Mouse (Mus musculus) forebrain, embryonic 13.5 days (tissue): Measurements from ENCODE around the gene C330021F23Rik. TPM values are rescaled to one million over a fixed set of nuclear protein-coding genes. Genes with fewer than 3 reads are reported as not detected.

Experiments used
- ATAC-seq: fragments of 200-750 bp; cut with Nextera tagmentation; 2 replicates; pipeline ENCODE4 v1.8.0; 2017
- H3K27ac ChIP-seq: fragments of 300-500 bp; sonication (generic); 2 replicates; pipeline ENCODE4 v1.5.1; 2015; ENCODE audit warnings: inconsistent platforms, mild to moderate bottlenecking, moderate library complexity
- H3K27me3 ChIP-seq: fragments of 300-500 bp; sonication (generic); 2 replicates; pipeline ENCODE4 v1.6.1; 2015; ENCODE audit warnings: mild to moderate bottlenecking, inconsistent platforms
- H3K36me3 ChIP-seq: fragments of 300-500 bp; sonication (generic); 2 replicates; pipeline ENCODE4 v1.6.1; 2015; ENCODE audit warnings: mild to moderate bottlenecking, inconsistent platforms; ENCODE audit not compliant: poor library complexity, severe bottlenecking
- H3K4me1 ChIP-seq: fragments of 300-500 bp; sonication (generic); 2 replicates; pipeline ENCODE4 v1.6.1; 2015; ENCODE audit warnings: inconsistent platforms
- H3K4me2 ChIP-seq: fragments of 300-500 bp; sonication (generic); 2 replicates; pipeline ENCODE4 v1.6.1; 2015; ENCODE audit warnings: inconsistent platforms, mild to moderate bottlenecking, moderate library complexity
- H3K4me3 ChIP-seq: fragments of 300-500 bp; sonication (generic); 2 replicates; pipeline ENCODE4 v1.5.1; 2015; ENCODE audit warnings: mild to moderate bottlenecking, inconsistent platforms
- H3K9ac ChIP-seq: fragments of 300-500 bp; sonication (generic); 2 replicates; pipeline ENCODE4 v1.6.1; 2015; ENCODE audit warnings: mild to moderate bottlenecking, inconsistent platforms
- H3K9me3 ChIP-seq: fragments of 300-500 bp; sonication (generic); replicated peaks from 2 replicates; pipeline ENCODE4 v1.6.1; 2016; ENCODE audit warnings: inconsistent platforms
- WGBS: fragments of 180-500 bp; shearing (Covaris S2); methylation state at CpG from one replicate; pipeline ENCODE4 v1.1.7; 2015; 5-methylcytosine and 5-hydroxymethylcytosine counted together
- polyA plus RNA-seq: library from polyadenylated mRNA; unstranded; fragments of >200 nt; fragmentation: Nextera tagmentation; extraction: Ambion mirVana; gene quantifications from 2 replicates; pipeline ENCODE4 v1.2.1, GENCODE M21; 2015

C330021F23Rik gene
- 1.6 and 2.3 TPM in 2 replicates for polyA plus RNA-seq

DNA sequence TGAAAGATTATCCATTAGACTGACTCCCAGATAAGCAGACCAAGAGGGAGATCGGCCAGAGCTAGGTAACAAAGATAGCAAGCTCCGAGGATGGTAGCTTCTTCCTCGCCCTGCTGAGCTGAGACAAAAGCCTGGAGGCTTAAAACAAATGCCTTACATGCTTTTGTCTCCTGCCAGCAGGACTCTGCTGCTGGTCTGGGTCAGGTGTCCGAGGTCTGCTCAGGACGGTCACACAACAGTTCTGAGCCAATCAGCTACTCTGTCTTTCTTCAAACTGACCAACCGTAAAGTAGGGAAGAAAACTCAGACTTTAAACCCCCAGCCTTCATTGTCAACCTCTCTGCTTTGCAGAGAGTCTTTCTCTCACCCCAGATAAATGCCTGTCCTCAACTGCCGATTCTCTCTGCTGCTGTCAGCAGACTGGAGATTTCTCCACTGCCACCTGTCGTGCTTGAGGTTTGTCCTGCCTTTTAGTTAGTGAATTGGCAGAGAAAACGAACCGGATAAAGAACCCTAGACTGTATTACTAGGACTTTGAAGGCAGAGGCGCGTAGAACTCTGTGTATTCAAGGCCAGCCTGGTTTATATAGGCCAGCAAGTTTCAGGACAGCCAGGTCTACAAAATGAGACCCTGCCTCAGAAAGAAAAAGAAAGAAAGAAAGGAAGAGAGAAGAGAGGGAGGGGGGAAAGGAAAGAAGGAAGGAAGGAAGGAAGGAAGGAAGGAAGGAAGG, at the start of gene C330021F23Rik:
Gene C330021F23Rik, plus strand, starts transcription at position 350 of the 731 bp plus-strand sequence.
- no peaks in the 10 kb centered on the region for H3K27me3 ChIP-seq
- peak within 1 kb of the TSS; percentile 39 for H3K9ac ChIP-seq
- peak within 1 kb of the TSS; percentile 51 for H3K4me2 ChIP-seq
- no peak within 1 kb of the TSS for H3K27ac ChIP-seq
- H3K36me3 ChIP-seq, result no peaks in the 10 kb centered on the region
- under 1% methylated on average over 12 of the region's 12 CpGs for WGBS
- ATAC-seq, result no peak; the same call in 1 of the 2 replicates
- peak within 1 kb of the TSS; percentile 14 for H3K4me3 ChIP-seq
- peaks cover 15% of the 10 kb centered on the region for H3K4me1 ChIP-seq
- no peaks in the 10 kb centered on the region for H3K9me3 ChIP-seq

DNA sequence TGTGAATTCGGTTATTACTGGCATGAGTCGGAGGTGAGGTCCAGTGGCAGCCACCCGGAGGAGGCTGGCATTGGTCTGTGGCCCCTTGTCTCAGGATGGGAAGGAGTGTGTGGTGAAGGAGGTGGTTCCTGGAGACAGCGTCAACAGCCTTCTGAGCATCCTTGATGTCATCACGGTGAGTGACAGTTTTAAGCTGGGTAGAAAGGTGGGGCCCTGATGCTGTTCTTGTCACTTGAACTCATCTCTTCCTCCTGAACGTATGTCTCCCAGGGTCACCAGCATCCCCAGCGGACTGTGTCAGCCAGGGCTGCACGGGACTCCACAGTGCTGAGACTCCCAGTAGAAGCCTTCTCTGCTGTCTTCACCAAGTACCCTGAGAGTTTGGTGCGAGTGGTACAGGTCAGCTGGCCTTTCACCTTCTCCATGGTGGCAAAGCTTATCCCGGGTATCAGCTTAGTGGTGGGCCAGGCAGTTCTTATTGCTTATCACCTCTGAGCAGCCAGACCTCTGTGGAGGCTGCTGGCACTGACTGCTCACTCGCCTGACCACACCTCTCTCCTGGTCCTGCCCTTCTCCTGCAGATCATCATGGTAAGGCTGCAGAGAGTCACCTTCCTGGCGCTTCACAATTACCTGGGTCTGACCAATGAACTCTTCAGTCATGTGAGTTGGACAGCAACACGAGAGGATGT, 45.6 kb upstream of the C330021F23Rik start:
- Histone ChIP-seq H3K4me2 (no peak overlapping the region), H3K9ac (no peak overlapping the region), H3K4me1 (peaks cover 3% of the 10 kb centered on the region), H3K27ac (no peak overlapping the region), H3K4me3 (no peak overlapping the region), H3K9me3 (no peaks in the 10 kb centered on the region), H3K27me3 (no peaks in the 10 kb centered on the region), H3K36me3 (peaks cover 47% of the 10 kb centered on the region)
- no peak for ATAC-seq
- 90% methylated on average over 13 of the region's 13 CpGs for WGBS

DNA sequence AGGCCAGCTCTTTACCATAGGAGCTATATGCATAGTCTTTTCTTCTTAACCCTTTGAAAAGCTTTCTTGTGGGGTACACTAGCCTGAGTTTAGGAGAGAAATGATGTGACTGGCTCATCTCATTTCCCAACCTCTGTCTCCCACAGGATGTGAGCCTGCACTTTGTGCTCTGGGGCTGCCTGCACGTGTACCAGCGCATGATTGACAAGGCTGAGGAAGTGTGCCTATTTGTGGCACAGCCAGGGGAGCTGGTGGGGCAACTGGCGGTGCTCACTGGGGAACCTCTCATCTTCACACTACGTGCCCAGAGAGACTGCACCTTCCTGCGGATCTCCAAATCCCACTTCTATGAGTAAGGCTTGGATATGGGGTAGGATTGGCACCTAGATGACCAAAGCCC, 37.0 kb upstream of the C330021F23Rik start:
- ATAC-seq, result no peak
- Histone ChIP-seq H3K4me3 (no peak overlapping the region), H3K9ac (no peak overlapping the region), H3K9me3 (no peaks in the 10 kb centered on the region), H3K27me3 (no peaks in the 10 kb centered on the region), H3K27ac (no peak overlapping the region), H3K4me2 (no peak overlapping the region), H3K36me3 (peaks cover 30% of the 10 kb centered on the region), H3K4me1 (no peaks in the 10 kb centered on the region)
- 93% methylated on average over 5 of the region's 5 CpGs for WGBS

DNA sequence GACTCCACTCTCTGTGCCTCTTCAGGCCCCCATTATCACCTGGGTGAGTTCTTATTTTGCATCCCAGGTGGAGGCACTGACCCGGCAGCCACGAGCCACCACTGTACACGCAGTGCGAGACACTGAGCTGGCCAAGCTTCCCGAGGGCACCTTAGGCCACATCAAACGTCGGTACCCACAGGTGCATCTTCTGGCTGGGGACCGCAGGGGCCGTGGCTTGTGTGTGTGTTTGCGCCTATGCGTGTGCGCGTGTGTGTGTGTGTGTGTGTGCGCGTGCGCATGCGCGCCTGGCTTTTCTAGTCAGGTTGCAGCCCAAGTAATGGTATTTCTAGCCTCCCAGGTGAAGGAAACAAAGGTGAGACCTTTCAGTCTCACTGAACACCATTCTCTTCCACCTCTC, 35.9 kb upstream of the C330021F23Rik start:
- Histone ChIP-seq H3K36me3 (peaks cover 31% of the 10 kb centered on the region), H3K4me1 (no peaks in the 10 kb centered on the region), H3K4me3 (no peak overlapping the region), H3K9ac (no peak overlapping the region), H3K4me2 (no peak overlapping the region), H3K27me3 (no peaks in the 10 kb centered on the region), H3K27ac (no peak overlapping the region), H3K9me3 (no peaks in the 10 kb centered on the region)
- ATAC-seq, result no peak
- 97% methylated on average over 18 of the region's 18 CpGs for WGBS

DNA sequence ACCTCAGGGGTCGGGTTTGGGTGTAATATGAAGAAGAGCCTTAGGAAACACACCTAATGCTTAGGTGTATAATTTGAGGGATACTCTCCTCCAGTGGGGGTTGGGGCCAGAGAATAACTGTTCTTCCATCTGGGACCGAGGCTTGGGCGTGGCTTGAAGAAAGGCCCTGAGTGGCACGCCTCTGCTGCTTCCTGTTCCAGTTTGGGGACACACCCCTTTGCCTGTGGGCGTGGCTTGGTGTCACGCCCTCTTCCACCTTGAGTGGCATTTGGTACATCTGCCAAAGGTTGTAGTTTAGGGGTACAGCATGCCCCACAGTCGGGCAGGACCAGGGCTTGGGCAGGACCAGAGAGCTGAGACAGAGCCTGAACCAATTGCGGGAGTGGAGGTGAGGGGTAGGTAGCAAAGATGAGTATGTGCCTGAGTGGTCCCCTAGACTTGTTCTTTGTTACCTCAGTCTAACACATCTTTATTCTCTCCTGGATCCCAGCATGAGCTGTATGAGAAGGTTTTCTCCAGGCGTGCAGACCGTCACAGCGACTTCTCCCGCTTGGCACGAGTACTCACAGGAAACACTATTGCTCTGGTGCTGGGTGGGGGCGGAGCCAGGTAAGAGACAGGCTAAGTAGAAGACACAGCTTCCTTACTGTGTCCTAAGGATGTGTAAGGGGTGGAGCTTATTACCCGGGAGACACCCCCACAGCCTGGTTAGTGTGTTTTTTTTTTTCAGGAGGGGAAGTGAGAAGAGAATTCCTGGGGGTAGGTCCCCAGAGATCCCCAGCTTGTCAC, 31.5 kb upstream of the C330021F23Rik start:
- Histone ChIP-seq H3K4me1 (no peaks in the 10 kb centered on the region), H3K27ac (no peak overlapping the region), H3K4me3 (no peak overlapping the region), H3K9ac (no peak overlapping the region), H3K36me3 (peaks cover 65% of the 10 kb centered on the region), H3K27me3 (no peaks in the 10 kb centered on the region), H3K4me2 (no peak overlapping the region), H3K9me3 (no peaks in the 10 kb centered on the region)
- 53% methylated on average over 15 of the region's 15 CpGs for WGBS
- ATAC-seq, result no peak

DNA sequence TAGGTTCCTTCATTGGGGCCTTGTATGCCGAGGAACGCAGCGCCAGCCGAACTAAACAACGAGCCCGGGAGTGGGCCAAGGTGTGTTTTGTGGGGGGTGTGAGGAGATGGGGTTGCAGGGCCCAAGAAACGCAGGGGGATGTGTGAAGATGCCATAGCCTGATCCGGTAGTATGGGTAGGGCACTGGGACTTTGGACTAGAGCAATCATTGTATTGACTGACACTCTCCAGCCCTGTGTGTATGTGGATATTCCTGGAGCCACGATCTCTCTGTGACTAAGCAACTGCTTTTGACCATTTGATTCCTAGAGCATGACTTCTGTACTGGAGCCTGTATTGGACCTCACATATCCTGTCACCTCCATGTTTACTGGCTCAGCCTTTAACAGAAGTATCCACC, 30.9 kb upstream of the C330021F23Rik start:
- 90% methylated on average over 9 of the region's 9 CpGs for WGBS
- H3K4me1 ChIP-seq, result no peaks in the 10 kb centered on the region
- peaks cover 64% of the 10 kb centered on the region for H3K36me3 ChIP-seq
- no peak for ATAC-seq
- H3K9ac ChIP-seq, result no peak overlapping the region
- no peaks in the 10 kb centered on the region for H3K9me3 ChIP-seq
- H3K27me3 ChIP-seq, result no peaks in the 10 kb centered on the region
- no peak overlapping the region for H3K4me2 ChIP-seq
- H3K27ac ChIP-seq, result no peak overlapping the region
- H3K4me3 ChIP-seq, result no peak overlapping the region

DNA sequence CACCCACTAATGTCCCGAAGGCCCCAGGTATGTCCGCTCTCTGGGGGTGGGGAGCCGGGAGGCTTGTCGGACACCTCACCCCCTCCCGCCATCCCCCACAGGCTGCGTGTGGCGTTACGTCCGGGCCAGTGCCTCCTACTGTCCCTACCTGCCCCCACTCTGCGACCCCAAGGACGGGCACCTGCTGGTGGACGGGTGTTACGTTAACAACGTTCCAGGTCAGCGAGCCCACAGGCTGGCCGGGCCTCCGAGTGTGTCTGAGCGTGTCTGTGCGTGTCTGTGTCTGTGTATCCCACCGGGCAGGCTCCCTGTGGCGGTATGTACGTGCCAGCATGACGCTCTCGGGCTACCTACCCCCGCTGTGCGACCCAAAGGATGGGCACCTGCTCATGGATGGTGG, 30.1 kb upstream of the C330021F23Rik start:
- no peaks in the 10 kb centered on the region for H3K27me3 ChIP-seq
- no peak overlapping the region for H3K4me3 ChIP-seq
- no peak overlapping the region for H3K4me2 ChIP-seq
- peaks cover 59% of the 10 kb centered on the region for H3K36me3 ChIP-seq
- no peak overlapping the region for H3K9ac ChIP-seq
- no peak for ATAC-seq
- H3K9me3 ChIP-seq, result no peaks in the 10 kb centered on the region
- 93% methylated on average over 26 of the region's 26 CpGs for WGBS
- no peak overlapping the region for H3K27ac ChIP-seq
- no peaks in the 10 kb centered on the region for H3K4me1 ChIP-seq

DNA sequence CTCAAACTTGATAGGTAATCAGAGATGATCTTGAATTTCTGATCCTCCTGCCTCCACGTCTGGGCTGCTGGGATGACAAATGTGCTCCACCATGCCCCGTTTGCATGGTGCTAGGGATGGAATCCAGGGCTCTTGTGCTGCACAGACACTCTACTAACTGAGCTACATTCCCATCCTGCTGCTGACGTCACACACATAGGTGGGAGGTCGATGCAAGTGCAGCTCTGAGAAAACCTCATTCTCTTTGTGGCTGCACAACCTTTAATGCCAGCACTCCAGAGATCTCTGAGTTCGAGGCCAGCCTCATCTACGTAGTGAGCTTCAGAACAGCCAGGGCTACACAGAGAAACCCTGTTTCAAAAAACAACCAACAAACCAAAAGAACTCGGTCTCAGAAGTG, 28.6 kb upstream of the C330021F23Rik start:
- H3K4me3 ChIP-seq, result no peak overlapping the region
- H3K9me3 ChIP-seq, result no peaks in the 10 kb centered on the region
- ATAC-seq, result no peak
- 85% methylated on average over 7 of the region's 7 CpGs for WGBS
- no peaks in the 10 kb centered on the region for H3K27me3 ChIP-seq
- H3K4me1 ChIP-seq, result no peaks in the 10 kb centered on the region
- no peak overlapping the region for H3K4me2 ChIP-seq
- H3K27ac ChIP-seq, result no peak overlapping the region
- H3K9ac ChIP-seq, result no peak overlapping the region
- peaks cover 69% of the 10 kb centered on the region for H3K36me3 ChIP-seq

DNA sequence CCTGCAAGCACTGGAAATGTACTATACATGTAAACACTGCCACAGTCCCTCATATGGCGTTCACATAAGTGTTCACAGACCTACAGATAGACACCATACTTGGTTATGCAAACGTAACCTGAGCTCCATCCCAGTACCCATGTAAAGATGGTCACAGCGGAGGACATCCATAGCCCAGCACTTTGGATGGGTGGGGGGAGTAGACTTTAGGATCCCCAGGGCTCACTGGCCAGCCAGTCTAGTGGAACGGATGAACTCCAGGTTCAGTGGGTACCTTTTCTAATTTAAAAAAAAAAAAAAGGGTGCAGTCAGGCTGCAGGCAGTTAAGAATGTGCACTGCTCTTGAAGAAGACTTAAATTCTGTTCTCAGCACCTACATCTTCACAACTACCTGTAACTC, 27.7 kb upstream of the C330021F23Rik start:
- no peak for ATAC-seq
- 95% methylated on average over 4 of the region's 4 CpGs for WGBS

DNA sequence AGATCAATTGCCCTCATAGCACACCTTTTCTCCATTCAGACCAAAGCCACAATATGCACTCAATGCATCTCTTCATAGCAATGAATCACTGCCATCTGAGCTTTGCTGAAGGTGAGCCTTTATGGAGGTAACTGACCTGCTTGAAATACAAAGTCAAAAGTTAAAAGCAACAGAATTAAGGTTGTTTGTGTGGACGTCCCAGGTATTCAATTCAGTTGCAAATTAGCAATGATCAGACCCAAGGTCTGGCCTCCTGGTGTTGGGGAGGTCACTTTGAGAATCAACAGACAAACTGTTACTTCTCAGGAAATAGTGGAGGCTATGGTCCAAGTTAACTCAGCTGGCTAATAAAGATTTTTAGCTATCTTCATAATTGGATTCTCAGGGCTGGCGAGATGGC, 21.3 kb upstream of the C330021F23Rik start:
- ATAC-seq, result no peak
- H3K27ac ChIP-seq, result no peak overlapping the region
- H3K9ac ChIP-seq, result no peak overlapping the region
- no peaks in the 10 kb centered on the region for H3K27me3 ChIP-seq
- H3K36me3 ChIP-seq, result peaks cover 30% of the 10 kb centered on the region
- WGBS, result 91% methylated on average over 2 of the region's 2 CpGs
- H3K4me2 ChIP-seq, result no peak overlapping the region
- no peaks in the 10 kb centered on the region for H3K4me1 ChIP-seq
- H3K4me3 ChIP-seq, result no peak overlapping the region
- no peaks in the 10 kb centered on the region for H3K9me3 ChIP-seq

More for the DNA sequence above, 27.7 kb upstream of the C330021F23Rik start:
- Histone ChIP-seq H3K4me3 (no peak overlapping the region), H3K4me2 (no peak overlapping the region), H3K27ac (no peak overlapping the region), H3K27me3 (no peaks in the 10 kb centered on the region), H3K4me1 (no peaks in the 10 kb centered on the region), H3K9ac (no peak overlapping the region), H3K9me3 (no peaks in the 10 kb centered on the region), H3K36me3 (peaks cover 79% of the 10 kb centered on the region)

DNA sequence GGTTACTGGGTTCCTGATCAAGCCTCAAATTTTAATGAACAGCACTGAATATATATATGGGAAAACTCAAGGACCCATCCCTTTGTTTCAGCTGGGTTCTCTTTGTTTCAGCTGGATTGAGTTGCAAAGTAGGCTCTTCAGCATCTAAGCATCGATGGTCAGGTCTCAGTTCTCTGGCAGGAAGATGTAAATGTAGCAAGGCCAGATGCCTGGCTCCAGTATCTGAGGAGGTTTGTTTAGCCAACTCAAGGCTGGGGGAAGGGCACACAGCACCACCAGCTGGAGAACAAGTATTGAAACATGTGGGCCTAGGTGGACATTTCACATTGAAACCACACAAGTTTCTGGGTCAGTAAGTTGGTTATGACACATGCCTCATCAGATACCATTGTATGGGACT, 15.6 kb upstream of the C330021F23Rik start:
- WGBS, result 86% methylated on average over 1 of the region's 1 CpGs
- no peak overlapping the region for H3K27ac ChIP-seq
- H3K36me3 ChIP-seq, result no peaks in the 10 kb centered on the region
- ATAC-seq, result no peak
- H3K4me2 ChIP-seq, result no peak overlapping the region
- H3K9me3 ChIP-seq, result no peaks in the 10 kb centered on the region
- H3K9ac ChIP-seq, result no peak overlapping the region
- no peaks in the 10 kb centered on the region for H3K27me3 ChIP-seq
- H3K4me1 ChIP-seq, result no peaks in the 10 kb centered on the region
- H3K4me3 ChIP-seq, result no peak overlapping the region

DNA sequence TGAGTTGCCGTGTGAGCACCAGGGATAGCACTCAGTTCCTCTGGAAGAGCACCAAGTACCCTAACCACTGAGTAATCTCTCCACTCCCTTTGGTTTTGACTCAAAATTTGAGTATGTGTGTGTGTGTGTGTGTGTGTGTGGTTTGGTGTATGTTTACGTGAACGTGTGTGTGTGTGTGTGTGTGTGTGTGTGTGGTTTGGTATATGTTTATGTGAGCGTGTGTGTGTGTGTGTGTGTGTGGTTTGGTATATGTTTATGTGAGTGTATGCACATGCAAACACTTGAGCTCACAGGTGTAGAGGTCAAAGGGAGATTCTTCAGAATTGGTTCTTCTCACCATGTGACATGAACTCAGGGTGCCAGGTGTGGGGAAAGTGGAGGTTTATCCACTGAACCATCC, 11.7 kb upstream of the C330021F23Rik start:
- WGBS, result 64% methylated on average over 4 of the region's 4 CpGs
- Histone ChIP-seq H3K9ac (no peak overlapping the region), H3K4me1 (no peaks in the 10 kb centered on the region), H3K4me3 (no peak overlapping the region), H3K9me3 (no peaks in the 10 kb centered on the region), H3K4me2 (no peak overlapping the region), H3K36me3 (no peaks in the 10 kb centered on the region), H3K27me3 (no peaks in the 10 kb centered on the region), H3K27ac (no peak overlapping the region)
- ATAC-seq, result peak; percentile 85
